Mouse (Mus musculus): Measurements from ENCODE around the gene Rpl23a. TPM values are rescaled to one million over a fixed set of nuclear protein-coding genes. Genes with fewer than 3 reads are reported as not detected.

Gene Rpl23a
- 2,641 and 2,838 TPM in 2 replicates for polyA plus RNA-seq (2012; rRNA removed)

GRCm38 (mm10) chr11:78182961-78183844, at the start of gene Rpl23a:
Gene Rpl23a, minus strand, starts transcription at chr11:78183584.

DNA sequence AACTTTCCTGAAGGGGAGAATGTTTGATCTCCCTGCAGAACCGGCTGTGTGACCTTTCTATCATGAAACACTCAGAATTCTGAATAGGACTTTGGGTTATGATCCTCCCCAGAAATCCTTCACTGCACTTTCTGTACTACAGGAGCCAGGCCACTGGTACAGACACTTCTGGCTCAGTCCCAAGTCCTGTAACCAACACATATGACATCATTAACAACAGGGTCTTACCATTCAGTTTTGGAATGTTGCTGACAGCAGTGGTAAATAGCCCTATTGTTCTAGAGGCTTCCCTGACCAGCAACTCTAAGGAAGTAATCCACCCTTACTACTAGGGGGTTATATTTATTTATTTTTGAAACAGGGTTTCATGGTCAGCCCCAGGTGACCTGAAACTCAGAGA, 9.7 kb upstream of the Rpl23a start, which contains the start of gene Proca1:
Gene Proca1, plus strand, starts transcription at position 280 of the 400 bp plus-strand sequence.

GRCm38 (mm10) chr11:78188331-78189233, 5.2 kb upstream of the Rpl23a start, which contains the start of gene Rab34:
Gene Rab34, plus strand, starts transcription at chr11:78188430.

DNA sequence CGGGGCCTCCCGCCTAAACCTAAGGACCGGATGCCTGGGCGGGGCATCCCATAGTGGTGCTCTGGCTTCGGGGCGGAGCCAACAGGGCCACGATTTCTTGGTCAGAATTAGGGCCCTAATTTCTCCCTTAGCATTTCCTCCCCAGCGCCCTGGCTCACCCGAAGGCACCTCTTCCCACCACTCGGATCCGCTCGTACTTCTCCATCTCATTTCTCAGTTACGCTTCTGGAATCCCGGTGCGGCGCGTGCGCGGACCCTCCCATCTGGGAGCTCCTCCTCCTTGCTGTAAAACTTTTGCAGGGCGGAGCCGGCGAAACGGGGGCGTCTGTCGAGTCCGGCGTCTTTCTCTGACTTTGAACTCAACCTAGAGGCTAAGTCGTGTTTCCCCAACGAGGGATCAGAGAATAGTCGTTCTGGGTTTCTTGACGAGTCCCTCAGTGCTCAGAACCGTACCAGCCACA, 7.0 kb downstream of the Rpl23a start, which contains the start of the genes Nek8 and Tlcd1:
Gene Nek8, minus strand, starts transcription at position 274 of the 461 bp plus-strand sequence.
Gene Tlcd1, plus strand, starts transcription at position 310 of the 461 bp plus-strand sequence.

GRCm38 (mm10) chr11:78164924-78165760, 18.2 kb downstream of the Rpl23a start, which contains the start of gene Traf4:
Gene Traf4, minus strand, starts transcription at chr11:78165589.

Other genes with a start within 250 kb of the Rpl23a start
- 88.9 TPM in 2 replicates for gene Phf12, start 200.8 kb downstream of the Rpl23a start, polyA plus RNA-seq (2012; rRNA removed)
- gene Dhrs13, start 151.3 kb downstream of the Rpl23a start, polyA plus RNA-seq (2012; rRNA removed) = 25.5 and 27.0 TPM in 2 replicates
- 96.9 and 97.0 TPM in 2 replicates for gene Flot2, start 145.7 kb downstream of the Rpl23a start, polyA plus RNA-seq (2012; rRNA removed)
- 29.9 and 30.4 TPM in 2 replicates for gene Eral1, start 103.2 kb downstream of the Rpl23a start, polyA plus RNA-seq (2012; rRNA removed)
- 24.0 and 25.4 TPM in 2 replicates for gene Fam222b, start 88.9 kb downstream of the Rpl23a start, polyA plus RNA-seq (2012; rRNA removed)
- gene Traf4, start 18.0 kb downstream of the Rpl23a start, polyA plus RNA-seq (2012; rRNA removed) = 193 and 206 TPM in 2 replicates
- 12.9 and 16.0 TPM in 2 replicates for gene Nek8, start 6.9 kb downstream of the Rpl23a start, polyA plus RNA-seq (2012; rRNA removed)
- 15.7 and 24.4 TPM in 2 replicates for gene Tlcd1, start 6.9 kb downstream of the Rpl23a start, polyA plus RNA-seq (2012; rRNA removed)
- 72.6 and 93.5 TPM in 2 replicates for gene Rab34, start 4.8 kb upstream of the Rpl23a start, polyA plus RNA-seq (2012; rRNA removed)
- gene Proca1, start 9.8 kb upstream of the Rpl23a start, polyA plus RNA-seq (2012; rRNA removed) = 1.4 and 2.0 TPM in 2 replicates
- 119 and 127 TPM in 2 replicates for gene Sdf2, start 62.2 kb upstream of the Rpl23a start, polyA plus RNA-seq (2012; rRNA removed)
- 26.4 and 31.0 TPM in 2 replicates for gene Supt6, start 62.4 kb upstream of the Rpl23a start, polyA plus RNA-seq (2012; rRNA removed)
- gene 2610507B11Rik, start 78.2 kb upstream of the Rpl23a start, polyA plus RNA-seq (2012; rRNA removed) = 60.3 and 62.0 TPM in 2 replicates
- 0.63 and 0.88 TPM in 2 replicates for gene BC030499, start 107.3 kb upstream of the Rpl23a start, polyA plus RNA-seq (2012; rRNA removed)
- gene Spag5, start 117.9 kb upstream of the Rpl23a start, polyA plus RNA-seq (2012; rRNA removed) = 37.0 and 49.5 TPM in 2 replicates
- gene Aldoc, start 139.4 kb upstream of the Rpl23a start, polyA plus RNA-seq (2012; rRNA removed) = 106 and 132 TPM in 2 replicates
- 60.2 and 69.7 TPM in 2 replicates for gene Pigs, start 144.8 kb upstream of the Rpl23a start, polyA plus RNA-seq (2012; rRNA removed)
- 144 and 155 TPM in 2 replicates for gene Unc119, start 159.9 kb upstream of the Rpl23a start, polyA plus RNA-seq (2012; rRNA removed)
- gene Foxn1, start 203.0 kb upstream of the Rpl23a start, polyA plus RNA-seq (2012; rRNA removed) = 0.03 TPM in 1 of 2 replicates, not detected in the other
- 0.04 TPM in 1 of 2 replicates, not detected in the other for gene Slc13a2, start 238.6 kb upstream of the Rpl23a start, polyA plus RNA-seq (2012; rRNA removed)